11 mouse cellular contexts compared by ENCODE assay signal in the genomic region with DNA sequence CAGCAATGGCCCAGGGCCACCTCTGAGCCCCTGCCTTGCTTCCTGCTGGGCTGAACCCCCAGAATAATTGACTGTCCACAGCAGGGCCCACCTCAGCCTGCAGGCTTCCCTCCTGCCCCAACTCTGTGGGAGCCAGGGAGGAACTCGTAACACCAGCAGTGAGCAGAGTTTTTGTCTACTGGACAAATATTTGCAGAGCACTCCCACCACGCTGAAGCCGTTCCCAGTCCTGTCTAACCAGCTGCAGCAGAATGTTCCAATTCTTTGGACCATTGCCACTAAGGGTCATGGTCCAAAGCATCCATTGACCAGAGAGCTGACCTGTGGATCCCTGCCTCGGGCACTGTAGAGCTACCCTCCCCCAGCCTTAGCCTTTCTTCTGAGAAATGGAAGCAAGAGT. TPM values are rescaled to one million over a fixed set of nuclear protein-coding genes. Genes with fewer than 3 reads are reported as not detected.
DNase-seq lines count a peak whose midpoint lies in the region; TF ChIP-seq lines count a peak whose summit lies in the region.
"Had no signal": no experiment of that assay in that cellular context is flagged by ENCODE, and none has a peak within 500 bp of the region (broad histone marks: within the 10 kb centered on the region; RNA-seq: fewer than 3 reads in every experiment).

No protein-coding gene starts in this region.

- no peak overlapping the region for H3K27ac ChIP-seq in left cerebral cortex, adult 2 months

- intact Hi-C loops in left cerebral cortex, adult 2 months (cut with DNase I) = no loop called here

- no peak for TF ChIP-seq CTCF in left cerebral cortex, adult 2 months (IDR thresholded peaks at IDR 0.05)

- H3K4me3 ChIP-seq in left cerebral cortex, adult 2 months = no peak overlapping the region

- peak; percentile 31 for DNase-seq in embryo, embryonic 10.5 days (ENCODE audit: low spot score)
- no peak for DNase-seq in embryo, embryonic 9.5 days (ENCODE audit: extremely low spot score)
- peak; percentile 66 for DNase-seq in Muller cell, postnatal 12 days (ENCODE audit: inconsistent ontology term)
- peak; percentile 92 for DNase-seq in kidney, postnatal 14 days
- peak; percentile 72 for DNase-seq in lung, postnatal 10 days
- DNase-seq in left cerebral cortex, adult 2 months (ENCODE audit: extremely low spot score in 1 of 2, low spot score in 2 of 2) = no peak
- no peak for DNase-seq in thymus, postnatal 14 days
- no peak for DNase-seq in cerebellum, adult 9-11 months
- DNase-seq: cerebellum, adult 11-12 months; gastrocnemius, postnatal 25 days had no signal

RNA-seq across cellular contexts. Expression of a gene that starts 10.7 kb away (rescaled TPM):
- total RNA-seq in left cerebral cortex, adult 2 months (2021) = 10 to 100 TPM; 31.7 to 31.8 TPM

RNA-seq across cellular contexts. Expression of a gene that starts 11.2 kb away (rescaled TPM):
- total RNA-seq in left cerebral cortex, adult 2 months (2021) = 10 to 100 TPM; 29.0 to 30.1 TPM

RNA-seq across cellular contexts. Expression of a gene that starts 11.4 kb away (rescaled TPM):
- 100 to 1,000 TPM; 334 to 335 TPM for total RNA-seq in left cerebral cortex, adult 2 months (2021)
- total RNA-seq: megakaryocyte-erythroid progenitor cell, adult 5-6 weeks had no signal

RNA-seq across cellular contexts. Expression of a gene that starts 21.2 kb away (rescaled TPM):
- not detected for total RNA-seq in left cerebral cortex, adult 2 months (2021)
- total RNA-seq: gastrocnemius, postnatal 25 days; megakaryocyte-erythroid progenitor cell, adult 5-6 weeks had no signal

RNA-seq across cellular contexts. Expression of a gene that starts 51.5 kb away (rescaled TPM):
- under 1 TPM in 1 of 2 experiments, not detected in 1; 0.87 TPM for total RNA-seq in left cerebral cortex, adult 2 months (2021)
- total RNA-seq: gastrocnemius, postnatal 25 days; megakaryocyte-erythroid progenitor cell, adult 5-6 weeks had no signal

Comparison
In these comparisons a context has a peak if more than half of its experiments do, and no peak if none do; other contexts are left out.
1. DNase-seq: peak in embryo, embryonic 10.5 days (single experiment), Muller cell, postnatal 12 days (single experiment), kidney, postnatal 14 days (single experiment) and lung, postnatal 10 days (single experiment); none in embryo, embryonic 9.5 days (single experiment), left cerebral cortex, adult 2 months (0 of 2), thymus, postnatal 14 days (single experiment) and cerebellum, adult 9-11 months (single experiment).